Mouse (Mus musculus) liver, embryonic 14.5 days (tissue): Measurements from ENCODE around the gene Kctd3. TPM values are rescaled to one million over a fixed set of nuclear protein-coding genes. Genes with fewer than 3 reads are reported as not detected.
A peak's percentile ranks its signal among the peaks of the same experiment; 100 is the strongest.

Source experiments
- ATAC-seq: fragments of 200-750 bp; cut with Nextera tagmentation; 2 replicates; pipeline ENCODE4 v1.8.0; 2017; ENCODE audit warnings: moderate number of reproducible peaks, mild to moderate bottlenecking, moderate library complexity; ENCODE audit not compliant: insufficient read depth
- DNase-seq, 3 experiments: peaks; one replicate each; pipeline ENCODE4 v3.0.0-alpha.2; 2012 to 2013; ENCODE audit warnings: low read depth in 3 of 3, low spot score in 3 of 3
- H3K27ac ChIP-seq: fragments of 300-500 bp; sonication (generic); 2 replicates; pipeline ENCODE4 v1.5.1; 2014; ENCODE audit warnings: moderate library complexity, mild to moderate bottlenecking, control low read depth, inconsistent platforms
- H3K27me3 ChIP-seq: fragments of 300-500 bp; sonication (generic); 2 replicates; pipeline ENCODE4 v1.6.1; 2014; ENCODE audit warnings: mild to moderate bottlenecking, low read length, moderate library complexity; ENCODE audit not compliant: control insufficient read depth, insufficient read depth
- H3K36me3 ChIP-seq: fragments of 300-500 bp; sonication (generic); replicated peaks from 2 replicates; pipeline ENCODE4 v1.6.1; 2014; ENCODE audit warnings: low read depth; ENCODE audit not compliant: control insufficient read depth, insufficient read depth
- H3K4me1 ChIP-seq, 2 experiments: fragments of 200-500 bp in 1 of 2; fragments of 300-500 bp in 1 of 2; sonication (generic) in 1 of 2; replicated peaks; 2 replicates each; pipeline ENCODE4 v1.6.1; 2012 to 2014; ENCODE audit warnings: antibody characterized with exemption in 1 of 2, inconsistent platforms in 1 of 2, low read length in 1 of 2; ENCODE audit not compliant: control insufficient read depth in 2 of 2, insufficient read depth in 2 of 2
- H3K4me2 ChIP-seq: fragments of 300-500 bp; sonication (generic); 2 replicates; pipeline ENCODE4 v1.6.1; 2014; ENCODE audit warnings: low read depth, mild to moderate bottlenecking, control low read depth, moderate library complexity
- H3K4me3 ChIP-seq, 2 experiments: fragments of 200-500 bp in 1 of 2; fragments of 300-500 bp in 1 of 2; sonication (generic) in 1 of 2; 2 replicates each; pipeline ENCODE4 v1.5.1; 2012 to 2014; ENCODE audit warnings: low read depth in 2 of 2, low read length in 2 of 2, mild to moderate bottlenecking in 2 of 2, control low read depth in 1 of 2, inconsistent platforms in 1 of 2, moderate library complexity in 1 of 2; ENCODE audit not compliant: insufficient read depth in 1 of 2
- H3K9ac ChIP-seq: fragments of 300-500 bp; sonication (generic); replicated peaks from 2 replicates; pipeline ENCODE4 v1.6.1; 2014; ENCODE audit warnings: mild to moderate bottlenecking, control low read depth, moderate library complexity
- H3K9me3 ChIP-seq: fragments of 300-500 bp; sonication (generic); 2 replicates; pipeline ENCODE4 v1.6.1; 2016; ENCODE audit warnings: low read length, mixed read lengths; ENCODE audit not compliant: control insufficient read depth
- CTCF ChIP-seq: IDR thresholded peaks from 2 replicates; pipeline ENCODE4 v1.5.1; 2016; ENCODE audit warnings: antibody characterized with exemption, low read depth, control low read depth
- EP300 ChIP-seq: IDR thresholded peaks from 2 replicates; pipeline ENCODE4 v1.6.1; 2016; ENCODE audit warnings: antibody characterized with exemption, low read depth
- WGBS: fragments of 180-500 bp; shearing (Covaris S2); extraction: QIAGEN DNeasy Blood & Tissue Kit; methylation state at CpG from one replicate; pipeline ENCODE4 v1.1.7; 2014; ENCODE audit not compliant: insufficient replicate concordance; 5-methylcytosine and 5-hydroxymethylcytosine counted together
- polyA plus RNA-seq, 2 experiments: library from polyadenylated mRNA; depleted of rRNA in 1 of 2; stranded (reverse) in 1 of 2; unstranded in 1 of 2; fragments of >200 nt; fragmentation: Nextera tagmentation in 1 of 2; extraction: Ambion mirVana in 1 of 2; gene quantifications; 2 replicates each; pipeline versions ENCODE4 v1.2.1 to v1.2.3; 2012 to 2014

Gene Kctd3
- polyA plus RNA-seq, 2 experiments, result 8.9 to 15.8 TPM

DNA sequence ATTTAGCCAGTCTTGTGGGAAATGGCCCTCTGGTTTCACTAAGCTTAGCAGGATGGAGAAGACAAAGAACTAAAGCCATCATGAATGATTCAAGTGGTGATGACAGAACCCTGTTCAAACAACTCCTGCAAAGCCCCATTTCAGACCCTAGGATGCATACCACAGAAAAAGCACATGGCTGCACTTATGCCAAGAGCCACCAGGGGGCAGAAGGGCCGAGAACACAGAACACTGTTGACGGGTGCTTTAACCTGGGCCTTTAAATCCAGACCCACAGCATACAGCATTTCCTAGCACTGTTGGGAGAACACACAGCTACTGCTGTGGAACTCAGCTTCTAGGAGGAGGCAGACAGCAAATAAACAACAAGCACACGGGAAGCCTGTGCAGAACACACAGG, 27.6 kb downstream of the Kctd3 start:
- Histone ChIP-seq H3K27ac (peak overlapping the region; percentile 25; the same call in 1 of the 2 replicates), H3K4me2 (no peak overlapping the region), H3K9ac (no peak overlapping the region), H3K4me3 (no peak overlapping the region), H3K36me3 (peaks cover 36% of the 10 kb centered on the region), H3K9me3 (no peaks in the 10 kb centered on the region), H3K4me1 (peaks cover 0 to 2% of the 10 kb centered on the region in 2 experiments; a peak in 3 of 4 replicates), H3K27me3 (no peaks in the 10 kb centered on the region)
- peak in 2 of 3 experiments; percentile 39 to 54 for DNase-seq
- peak; percentile 70 for ATAC-seq
- TF ChIP-seq EP300 (no peak), CTCF (peak; percentile 96)
- WGBS, result 31% methylated on average over 3 of the region's 3 CpGs

- WGBS, result 84% methylated on average over 16 of the region's 16 CpGs
- Histone ChIP-seq H3K4me2 (no peak overlapping the region; the same call in 1 of the 2 replicates), H3K9ac (no peak overlapping the region), H3K9me3 (no peaks in the 10 kb centered on the region), H3K27me3 (no peaks in the 10 kb centered on the region), H3K27ac (peak overlapping the region; percentile 94), H3K36me3 (peaks cover 47% of the 10 kb centered on the region), H3K4me3 (no peak overlapping the region), H3K4me1 (peaks cover 19 to 27% of the 10 kb centered on the region in 2 experiments)
- TF ChIP-seq CTCF, result no peak
- peak in 1 of 3 experiments; percentile 4 for DNase-seq
- ATAC-seq, result peak; percentile 59
Measured at GRCm38 (mm10) chr1:188973926-188974325, 33.7 kb downstream of the Kctd3 start.

DNA sequence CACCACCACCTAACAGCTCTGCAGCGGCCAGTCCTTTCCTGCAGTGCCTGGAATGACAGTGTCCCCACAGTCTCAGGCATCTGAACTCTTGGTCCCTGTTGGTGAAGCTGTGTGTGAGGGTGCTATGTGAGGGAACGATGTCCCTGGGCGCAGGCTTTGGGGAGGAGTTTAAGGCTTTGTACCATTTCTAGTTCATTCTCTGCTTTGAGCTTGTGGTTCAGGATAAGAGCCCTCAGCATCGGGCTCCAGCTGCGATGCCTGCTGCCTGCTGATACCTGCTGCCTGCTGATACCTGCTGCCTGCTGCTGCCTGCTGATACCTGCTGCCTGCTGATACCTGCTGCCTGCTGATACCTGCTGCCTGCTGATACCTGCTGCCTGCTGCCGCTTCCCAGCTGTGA, 34.6 kb downstream of the Kctd3 start:
- DNase-seq (peak; percentile 47 to 85 (median 85)), ATAC-seq (peak; percentile 92)
- H3K4me3 ChIP-seq, result no peak overlapping the region; a peak in 1 of 4 replicates
- H3K27ac ChIP-seq, result peak overlapping the region; percentile 94
- H3K4me1 ChIP-seq, result peaks cover 19 to 27% of the 10 kb centered on the region in 2 experiments
- peak overlapping the region; percentile 53 for H3K4me2 ChIP-seq
- no peaks in the 10 kb centered on the region for H3K27me3 ChIP-seq
- no peaks in the 10 kb centered on the region for H3K9me3 ChIP-seq
- peaks cover 42% of the 10 kb centered on the region for H3K36me3 ChIP-seq
- peak; percentile 100 for TF ChIP-seq EP300
- TF ChIP-seq CTCF, result no peak
- WGBS, result 35% methylated on average over 6 of the region's 6 CpGs
- no peak overlapping the region; the same call in 1 of the 2 replicates for H3K9ac ChIP-seq

DNA sequence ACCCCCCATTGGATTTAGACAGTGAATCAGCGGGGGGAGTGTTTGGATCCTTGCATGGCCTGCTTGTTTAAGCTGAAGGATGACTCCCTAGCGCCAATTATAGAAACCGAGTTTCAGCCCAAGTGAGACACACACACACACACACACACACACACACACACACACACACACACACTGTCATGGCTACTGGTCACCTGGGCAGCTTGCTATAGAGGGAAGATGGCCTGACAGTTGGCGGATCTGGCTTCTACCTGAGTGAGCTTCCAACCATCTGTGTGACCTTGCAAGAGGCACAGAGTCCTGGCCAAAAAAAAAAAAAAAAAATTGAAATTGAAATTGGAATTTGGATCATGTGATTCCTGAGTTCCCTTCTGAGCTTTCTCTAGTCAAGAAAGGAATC, 55.1 kb downstream of the Kctd3 start:
- Histone ChIP-seq H3K4me2 (no peak overlapping the region), H3K27ac (no peak overlapping the region), H3K9me3 (no peaks in the 10 kb centered on the region), H3K36me3 (no peaks in the 10 kb centered on the region), H3K4me1 (0 out of 4 replicates have a peak, but pooled peaks cover 0 to 3% of the 10 kb centered on the region in 2 experiments), H3K9ac (no peak overlapping the region), H3K4me3 (no peak overlapping the region), H3K27me3 (no peaks in the 10 kb centered on the region)
- TF ChIP-seq EP300 (no peak), CTCF (no peak)
- DNase-seq (no peak), ATAC-seq (no peak)
- 70% methylated on average over 4 of the region's 4 CpGs for WGBS

DNA sequence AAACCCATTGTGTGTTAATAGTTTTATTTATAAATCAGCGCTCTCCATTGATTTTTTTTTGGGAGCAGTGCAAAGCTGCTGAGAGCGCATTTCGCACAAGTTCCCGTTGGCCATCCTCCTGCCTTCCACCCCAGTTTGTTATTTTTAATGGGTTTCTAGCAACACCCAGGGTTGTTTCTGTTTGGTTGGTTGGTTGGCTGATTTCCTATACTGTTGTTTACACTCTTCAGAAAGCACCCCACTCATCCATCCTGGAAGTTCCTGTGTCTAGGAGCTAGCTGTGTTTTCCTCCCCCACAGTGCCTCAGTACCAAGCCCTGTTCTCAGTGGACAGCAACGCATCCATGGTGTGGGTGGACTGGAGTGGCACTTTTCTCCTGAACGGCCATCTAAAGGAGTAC, 56.5 kb downstream of the Kctd3 start:
- DNase-seq, result no peak
- Histone ChIP-seq H3K27ac (no peak overlapping the region), H3K9me3 (no peaks in the 10 kb centered on the region), H3K4me3 (no peak overlapping the region), H3K36me3 (no peaks in the 10 kb centered on the region), H3K4me1 (0 out of 4 replicates have a peak, but pooled peaks cover 0 to 3% of the 10 kb centered on the region in 2 experiments), H3K9ac (no peak overlapping the region), H3K27me3 (no peaks in the 10 kb centered on the region), H3K4me2 (no peak overlapping the region)
- no peak for TF ChIP-seq EP300
- TF ChIP-seq CTCF, result no peak
- ATAC-seq, result no peak
- 70% methylated on average over 6 of the region's 6 CpGs for WGBS
